Mouse (Mus musculus) MEL (cell line): ENCODE results near the gene Iqcf5. TPM values are rescaled to one million over a fixed set of nuclear protein-coding genes. Genes with fewer than 3 reads are reported as not detected.
A peak's percentile ranks its signal among the peaks of the same experiment; 100 is the strongest.

ENCODE experiments used
- DNase-seq: peaks from one replicate; pipeline ENCODE4 v3.0.0; 2011; ENCODE audit warnings: low read depth, low spot score
- H3K27ac ChIP-seq: 2 replicates; pipeline ENCODE4 v1.5.1; 2012; ENCODE audit warnings: low read depth, mild to moderate bottlenecking, control low read depth, low read length, moderate library complexity; ENCODE audit not compliant: control insufficient read depth
- H3K27me3 ChIP-seq, 2 experiments: fragments of 150-350 bp in 1 of 2; sonication (generic) in 1 of 2; 2 replicates each; pipeline ENCODE4 v1.6.1; 2012; ENCODE audit warnings: low read length in 2 of 2, mild to moderate bottlenecking in 2 of 2, improper control_type of control experiment in 1 of 2, moderate library complexity in 1 of 2; ENCODE audit not compliant: insufficient read depth in 2 of 2, control insufficient read depth in 1 of 2
- H3K36me3 ChIP-seq, 2 experiments: 2 replicates each; pipeline ENCODE4 v1.6.1; 2012 to 2014; ENCODE audit warnings: low read length in 2 of 2, improper control_type of control experiment in 1 of 2, inconsistent platforms in 1 of 2, mild to moderate bottlenecking in 1 of 2; ENCODE audit not compliant: insufficient read depth in 2 of 2, control insufficient read depth in 1 of 2
- H3K4me1 ChIP-seq, 2 experiments: fragments of 150-350 bp in 1 of 2; sonication (generic) in 1 of 2; 2 replicates each; pipeline ENCODE4 v1.6.1; 2012; ENCODE audit warnings: low read length in 2 of 2, improper control_type of control experiment in 1 of 2, mild to moderate bottlenecking in 1 of 2; ENCODE audit not compliant: insufficient read depth in 2 of 2, control insufficient read depth in 1 of 2
- H3K4me3 ChIP-seq, 2 experiments: fragments of 150-350 bp in 1 of 2; sonication (generic) in 1 of 2; 2 replicates each; pipeline ENCODE4 v1.5.1; 2012; ENCODE audit warnings: low read depth in 2 of 2, low read length in 2 of 2, mild to moderate bottlenecking in 2 of 2, moderate library complexity in 2 of 2, control low read depth in 1 of 2, improper control_type of control experiment in 1 of 2; ENCODE audit not compliant: control insufficient read depth in 1 of 2, insufficient read depth in 1 of 2
- H3K79me2 ChIP-seq: 2 replicates; pipeline ENCODE4 v1.6.1; 2012; ENCODE audit warnings: mild to moderate bottlenecking, low read length, moderate library complexity; ENCODE audit not compliant: control insufficient read depth, poor library complexity, insufficient read depth
- H3K9ac ChIP-seq: 2 replicates; pipeline ENCODE4 v1.6.1; 2012; ENCODE audit warnings: low read depth, mild to moderate bottlenecking, control low read depth, low read length, moderate library complexity; ENCODE audit not compliant: control insufficient read depth, poor library complexity, severe bottlenecking
- H3K9me3 ChIP-seq: fragments of 150-350 bp; sonication (generic); replicated peaks from 2 replicates; pipeline ENCODE4 v1.6.1; 2012; ENCODE audit warnings: mild to moderate bottlenecking, low read length, improper control_type of control experiment, moderate library complexity; ENCODE audit not compliant: insufficient read depth
- CHD1 ChIP-seq: IDR thresholded peaks from 2 replicates; pipeline ENCODE4 v1.6.1; 2012; ENCODE audit warnings: low read depth, mild to moderate bottlenecking, inconsistent platforms, low read length, improper control_type of control experiment
- CTCF ChIP-seq, 3 experiments: IDR thresholded peaks in 2 of 3; conservative IDR thresholded peaks in 1 of 3; 2 replicates each; pipeline ENCODE4 v1.5.1; 2011 to 2012; ENCODE audit warnings: low read length in 3 of 3, low read depth in 2 of 3, mild to moderate bottlenecking in 2 of 3, improper control_type of control experiment in 1 of 3, inconsistent platforms in 1 of 3, mixed read lengths in 1 of 3, moderate library complexity in 1 of 3; ENCODE audit not compliant: control insufficient read depth in 1 of 3, insufficient read depth in 1 of 3, poor library complexity in 1 of 3, severe bottlenecking in 1 of 3
- E2F4 ChIP-seq: IDR thresholded peaks from 2 replicates; pipeline ENCODE4 v1.6.1; 2011; ENCODE audit warnings: low read depth, low read length, improper control_type of control experiment, borderline replicate concordance
- ELF1 ChIP-seq: IDR thresholded peaks from 2 replicates; pipeline ENCODE4 v1.6.1; 2014; ENCODE audit warnings: low read depth, mild to moderate bottlenecking, inconsistent platforms, low read length, improper control_type of control experiment, moderate library complexity
- EP300 ChIP-seq, 2 experiments: IDR thresholded peaks; 2 replicates each; pipeline ENCODE4 v1.6.1; 2011; ENCODE audit warnings: improper control_type of control experiment in 2 of 2, low read length in 2 of 2, low read depth in 1 of 2, mild to moderate bottlenecking in 1 of 2
- GABPA ChIP-seq: IDR thresholded peaks from 2 replicates; pipeline ENCODE4 v1.6.1; 2012; ENCODE audit warnings: low read depth, mild to moderate bottlenecking, inconsistent platforms, low read length, improper control_type of control experiment, moderate library complexity
- HCFC1 ChIP-seq: IDR thresholded peaks from 2 replicates; pipeline ENCODE4 v1.6.1; 2012; ENCODE audit warnings: low read depth, mild to moderate bottlenecking, inconsistent platforms, low read length, improper control_type of control experiment, moderate library complexity
- KAT2A ChIP-seq: conservative IDR thresholded peaks from 2 replicates; pipeline ENCODE4 v1.6.1; 2012; ENCODE audit warnings: low read depth, low read length, improper control_type of control experiment, inconsistent platforms
- MAFK ChIP-seq: IDR thresholded peaks from 2 replicates; pipeline ENCODE4 v1.6.1; 2011; ENCODE audit warnings: low read depth, mild to moderate bottlenecking, low read length, improper control_type of control experiment, borderline replicate concordance
- MAZ ChIP-seq: IDR thresholded peaks from 2 replicates; pipeline ENCODE4 v1.6.1; 2012; ENCODE audit warnings: low read depth, mild to moderate bottlenecking, inconsistent platforms, low read length, improper control_type of control experiment
- MYC ChIP-seq: IDR thresholded peaks from 2 replicates; pipeline ENCODE4 v1.6.1; 2011; ENCODE audit warnings: low read depth, mild to moderate bottlenecking, low read length, improper control_type of control experiment, moderate library complexity
- NELFE ChIP-seq: IDR thresholded peaks from 2 replicates; pipeline ENCODE4 v1.6.1; 2011; ENCODE audit warnings: low read depth, low read length, improper control_type of control experiment
- RAD21 ChIP-seq: IDR thresholded peaks from 2 replicates; pipeline ENCODE4 v1.6.1; 2011; ENCODE audit warnings: mild to moderate bottlenecking, low read depth, low read length, improper control_type of control experiment
- SMC3 ChIP-seq: IDR thresholded peaks from 2 replicates; pipeline ENCODE4 v1.6.1; 2011; ENCODE audit warnings: low read depth, low read length, improper control_type of control experiment
- TAL1 ChIP-seq: IDR thresholded peaks from 2 replicates; pipeline ENCODE4 v1.6.1; 2012; ENCODE audit warnings: mild to moderate bottlenecking, inconsistent platforms, low read length, moderate library complexity, mixed read lengths
- TBP ChIP-seq: IDR thresholded peaks from 2 replicates; pipeline ENCODE4 v1.8.0; 2011; ENCODE audit warnings: low read depth, low read length, improper control_type of control experiment
- TCF12 ChIP-seq: IDR thresholded peaks from 2 replicates; pipeline ENCODE4 v1.6.1; 2014; ENCODE audit warnings: low read depth, mild to moderate bottlenecking, inconsistent platforms, low read length, improper control_type of control experiment, moderate library complexity
- ZNF384 ChIP-seq: IDR thresholded peaks from 2 replicates; pipeline ENCODE4 v1.6.1; 2012; ENCODE audit warnings: low read depth, mild to moderate bottlenecking, inconsistent platforms, low read length, improper control_type of control experiment
- polyA plus RNA-seq, 2 experiments: library from polyadenylated mRNA; stranded (reverse) in 1 of 2; unstranded in 1 of 2; fragments of >175 nt in 1 of 2; fragments of >200 nt in 1 of 2; gene quantifications; 2 replicates each; pipeline versions ENCODE4 v1.2.1 to v1.2.4; 2012; ENCODE audit warnings: low replicate concordance in 2 of 2, low read depth in 1 of 2; ENCODE audit not compliant: insufficient read length in 2 of 2, insufficient read depth in 1 of 2, missing spikeins in 1 of 2
- total RNA-seq: library from RNA; depleted of rRNA; stranded (reverse); fragments of 300-350 nt; gene quantifications from 2 replicates; pipeline ENCODE4 v1.2.3, GENCODE M21; 2012

The Iqcf5 gene
- total and polyA plus RNA-seq, 3 experiments: 0.81 to 1.5 TPM; not detected in 1

DNA sequence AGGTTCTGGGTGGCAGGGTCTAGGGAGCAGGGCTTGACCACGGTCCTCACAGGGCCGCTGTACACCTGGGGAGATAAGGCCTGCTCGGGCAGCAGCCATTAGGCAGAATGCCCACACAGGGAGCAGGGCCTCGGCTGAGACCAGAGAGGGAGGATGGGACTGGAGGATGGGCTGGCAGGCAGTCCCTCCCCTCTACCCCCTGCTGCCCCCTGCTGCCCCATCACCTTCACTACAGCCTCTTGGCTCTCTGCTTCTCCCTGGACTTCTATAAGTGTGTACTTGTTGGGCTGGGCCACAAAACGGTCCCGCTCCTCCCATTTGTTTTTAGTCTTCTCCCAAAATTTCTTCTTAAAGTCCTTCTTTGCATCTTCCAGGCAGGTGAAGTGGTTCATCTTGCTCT is 39.9 kb upstream of the Iqcf5 start:
- no peak overlapping the region for H3K27ac ChIP-seq
- peaks cover 19% of the 10 kb centered on the region for H3K79me2 ChIP-seq
- 0 out of 2 replicates have a peak overlapping the region, but pooled peaks have one; percentile 28 for H3K9ac ChIP-seq
- H3K4me1 ChIP-seq: peaks cover 0 to 14% of the 10 kb centered on the region in 2 experiments; a peak in 3 of 4 replicates
- TF ChIP-seq TAL1 (no peak), MAZ (no peak), CTCF (IDR thresholded peaks at IDR 0.05 in 2 of 3, conservative IDR thresholded peaks at IDR 0.05 in 1 of 3; ENCODE audit: control insufficient read depth in 1 of 3, insufficient read depth in 1 of 3, low read depth in 2 of 3, low read length in 3 of 3, poor library complexity in 1 of 3, severe bottlenecking in 1 of 3) (peak; percentile 74 to 83 (median 74)), RAD21 (peak; percentile 37), SMC3 (peak; percentile 69), TBP (no peak), HCFC1 (no peak), E2F4 (no peak)
- peaks cover 0 to 3% of the 10 kb centered on the region in 2 experiments for H3K36me3 ChIP-seq
- peak overlapping the region; percentile 25 to 36; a peak in 1 of 4 replicates for H3K4me3 ChIP-seq
- peak; percentile 87 for DNase-seq
- H3K27me3 ChIP-seq: no peaks in the 10 kb centered on the region
- H3K9me3 ChIP-seq: no peaks in the 10 kb centered on the region

DNA sequence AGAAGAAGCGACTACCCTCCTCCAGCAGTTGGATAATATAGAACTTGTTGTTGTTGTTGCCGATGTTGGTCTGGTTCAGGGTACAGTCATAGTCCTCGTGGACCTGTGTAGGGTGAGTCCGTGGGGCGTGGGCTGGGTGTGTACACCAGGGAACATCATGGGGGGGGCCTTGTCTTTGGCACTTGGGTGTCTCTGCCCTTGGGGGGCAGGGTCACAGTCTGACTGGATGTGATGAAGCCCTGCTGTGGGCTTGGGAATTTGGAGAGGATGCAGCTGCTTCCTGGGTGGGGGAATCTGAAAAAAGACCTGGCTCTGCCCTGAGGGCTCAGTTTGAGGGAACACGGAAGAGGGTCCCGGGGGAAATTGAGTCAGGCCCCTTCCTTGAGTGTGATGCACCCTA is 39.3 kb upstream of the Iqcf5 start:
- peak; percentile 76 for DNase-seq
- peak overlapping the region; percentile 58 for H3K9ac ChIP-seq
- peaks cover 23% of the 10 kb centered on the region for H3K79me2 ChIP-seq
- peaks cover 0 to 3% of the 10 kb centered on the region in 2 experiments; a peak in 3 of 4 replicates for H3K36me3 ChIP-seq
- peaks cover 0 to 11% of the 10 kb centered on the region in 2 experiments; a peak in 3 of 4 replicates for H3K4me1 ChIP-seq
- no peaks in the 10 kb centered on the region for H3K27me3 ChIP-seq
- no peak overlapping the region for H3K27ac ChIP-seq
- H3K9me3 ChIP-seq: no peaks in the 10 kb centered on the region
- peak overlapping the region; percentile 64 to 97 for H3K4me3 ChIP-seq
- TF ChIP-seq MYC (no peak), ELF1 (no peak), KAT2A (no peak), NELFE (no peak), EP300 (IDR thresholded peaks at IDR 0.05; ENCODE audit: low read depth in 1 of 2, low read length in 2 of 2) (no peak), TAL1 (no peak), ZNF384 (no peak), TCF12 (no peak), CHD1 (no peak), MAFK (no peak), GABPA (no peak)
